Mouse (Mus musculus): ENCODE results near the gene Msn. TPM values are rescaled to one million over a fixed set of nuclear protein-coding genes. Genes with fewer than 3 reads are reported as not detected.
"Not testable (repeated sequence)": the region's sequence is repeated elsewhere in the genome, so short reads cannot be mapped to it uniquely, and the experiment has no call there.

The Msn gene
- polyA plus RNA-seq, 1 experiment: 79.2 TPM

DNA sequence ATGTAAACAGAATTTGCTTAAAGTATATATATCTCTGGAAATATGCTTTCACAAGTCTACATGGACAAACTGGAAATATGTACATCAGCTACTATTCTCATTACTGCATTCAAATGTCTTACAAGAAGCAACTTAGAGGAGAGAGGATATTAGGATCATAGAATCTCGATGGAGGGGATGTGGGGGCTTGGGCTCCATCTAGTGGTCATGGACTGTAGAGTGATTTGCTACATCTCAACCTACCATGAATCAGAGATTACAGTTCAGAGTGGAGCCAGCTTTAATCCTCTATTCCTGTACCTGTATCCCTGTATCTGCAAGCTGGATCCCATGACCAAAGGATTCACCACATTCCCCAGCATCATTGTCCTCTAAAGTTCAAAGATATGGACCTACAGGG lies 82.6 kb downstream of the Msn start:
- Histone ChIP-seq H3K4me3 (ENCODE audit: insufficient read depth, low read depth, low read length) (no peak overlapping the region), H3K27ac (ENCODE audit: insufficient read depth, low read depth, low read length) (no peak overlapping the region), H3K4me1 (ENCODE audit: control insufficient read depth, insufficient read depth, low read length) (no peaks in the 10 kb centered on the region)
- 5% methylated on average over 1 of the region's 1 CpGs for WGBS
- TF ChIP-seq CTCF (IDR thresholded peaks at IDR 0.05; ENCODE audit: insufficient read depth, low read depth, low read length) (no peak), POLR2A (IDR thresholded peaks at IDR 0.05; ENCODE audit: insufficient read depth, low read depth, low read length) (no peak)

- Histone ChIP-seq H3K27ac (ENCODE audit: insufficient read depth, low read depth, low read length) (no peak overlapping the region), H3K4me1 (ENCODE audit: control insufficient read depth, insufficient read depth, low read length) (no peaks in the 10 kb centered on the region), H3K4me3 (ENCODE audit: insufficient read depth, low read depth, low read length) (no peak overlapping the region)
- TF ChIP-seq CTCF (IDR thresholded peaks at IDR 0.05; ENCODE audit: insufficient read depth, low read depth, low read length): no peak
- no peak for TF ChIP-seq POLR2A (IDR thresholded peaks at IDR 0.05; ENCODE audit: insufficient read depth, low read depth, low read length)
- WGBS: 48% methylated on average over 5 of the region's 5 CpGs
Observed at GRCm38 (mm10) chrX:96184100-96184732, 88.4 kb downstream of the Msn start.

- WGBS: 92% methylated on average over 3 of the region's 3 CpGs
- H3K27ac ChIP-seq (ENCODE audit: insufficient read depth, low read depth, low read length); H3K4me1 ChIP-seq (ENCODE audit: control insufficient read depth, insufficient read depth, low read length); H3K4me3 ChIP-seq (ENCODE audit: insufficient read depth, low read depth, low read length): not testable (repeated sequence)
Observed at GRCm38 (mm10) chrX:96205143-96205542, 109.3 kb downstream of the Msn start.

DNA sequence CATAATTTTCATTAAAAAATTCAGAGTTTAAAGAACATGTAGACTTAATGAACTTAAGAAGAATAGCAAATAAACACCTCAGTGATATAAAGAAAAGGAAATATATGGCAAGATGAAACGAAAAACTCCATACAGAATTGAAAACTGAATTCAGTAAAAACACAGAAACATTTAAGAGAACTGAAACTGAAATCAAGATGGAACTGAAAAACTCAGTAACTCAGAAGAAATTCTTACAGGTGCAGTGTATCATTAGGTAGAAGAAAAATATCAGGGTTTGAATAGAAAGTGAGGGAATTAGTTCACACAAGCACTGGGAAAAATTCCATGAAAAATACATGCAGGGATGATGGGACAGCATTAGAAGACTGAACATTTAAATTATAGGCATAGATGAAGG lies 111.0 kb downstream of the Msn start:
- Histone ChIP-seq H3K4me1 (ENCODE audit: control insufficient read depth, insufficient read depth, low read length) (no peaks in the 10 kb centered on the region), H3K27ac (ENCODE audit: insufficient read depth, low read depth, low read length) (no peak overlapping the region), H3K4me3 (ENCODE audit: insufficient read depth, low read depth, low read length) (no peak overlapping the region)
- TF ChIP-seq CTCF (IDR thresholded peaks at IDR 0.05; ENCODE audit: insufficient read depth, low read depth, low read length) (no peak), POLR2A (IDR thresholded peaks at IDR 0.05; ENCODE audit: insufficient read depth, low read depth, low read length) (no peak)
- 44% methylated on average over 1 of the region's 1 CpGs for WGBS

- TF ChIP-seq POLR2A (IDR thresholded peaks at IDR 0.05; ENCODE audit: insufficient read depth, low read depth, low read length): no peak
- no peak for TF ChIP-seq CTCF (IDR thresholded peaks at IDR 0.05; ENCODE audit: insufficient read depth, low read depth, low read length)
- Histone ChIP-seq H3K4me1 (ENCODE audit: control insufficient read depth, insufficient read depth, low read length) (no peaks in the 10 kb centered on the region), H3K27ac (ENCODE audit: insufficient read depth, low read depth, low read length) (no peak overlapping the region), H3K4me3 (ENCODE audit: insufficient read depth, low read depth, low read length) (no peak overlapping the region)
- WGBS: 65% methylated on average over 1 of the region's 1 CpGs
Observed at GRCm38 (mm10) chrX:96218088-96218487, 122.2 kb downstream of the Msn start.

Other genes starting within 250 kb of the Msn start
- gene Las1l, start 139.1 kb upstream of the Msn start, polyA plus RNA-seq (2012; ENCODE audit: insufficient read depth, insufficient read length, low replicate concordance, missing spikeins): not detected in 2 replicates
- not detected in 2 replicates for gene Vsig4, start 197.4 kb downstream of the Msn start, polyA plus RNA-seq (2012; ENCODE audit: insufficient read depth, insufficient read length, low replicate concordance, missing spikeins)

All from olfactory bulb, adult 2 months (tissue).